Mouse (Mus musculus): ENCODE results near the gene Dedd2.

DNA sequence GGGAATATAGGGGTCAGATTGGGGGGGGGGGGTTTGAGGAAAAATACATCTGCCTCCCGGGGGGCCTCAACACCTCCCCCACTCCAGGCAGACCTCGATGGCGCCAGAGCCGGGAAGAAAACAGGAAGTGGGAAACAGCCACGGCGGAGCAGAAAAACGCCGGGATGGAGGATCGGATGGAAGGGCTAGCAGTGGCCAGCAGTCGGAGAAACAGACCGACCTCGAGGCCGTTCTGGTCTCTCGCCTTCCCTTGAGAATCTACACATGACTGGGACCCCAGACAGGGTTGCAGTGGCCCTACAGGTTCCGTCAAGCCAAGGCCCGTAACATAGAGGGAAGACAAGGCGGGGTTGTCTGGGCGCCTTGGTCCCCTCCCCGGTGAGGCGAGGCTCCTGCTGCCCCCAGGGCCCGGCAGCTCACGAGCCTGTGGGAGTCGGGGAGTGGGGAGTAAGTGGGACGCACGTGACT, 28.5 kb upstream of the Dedd2 start:
- TF ChIP-seq CTCF (IDR thresholded peaks at IDR 0.05; ENCODE audit: low read depth): no peak
- TF ChIP-seq EP300 (IDR thresholded peaks at IDR 0.05; ENCODE audit: low read depth): no peak
